Mouse (Mus musculus): ENCODE results near the gene Timp2. TPM values are rescaled to one million over a fixed set of nuclear protein-coding genes. Genes with fewer than 3 reads are reported as not detected.
A peak's percentile ranks its signal among the peaks of the same experiment; 100 is the strongest.

Gene Timp2
- polyA plus RNA-seq, 1 experiment from 2014 or later = 48.0 TPM

GRCm38 (mm10) chr11:118328511-118328910, 27.0 kb downstream of the Timp2 start:
- no peak for ATAC-seq (ENCODE audit: low FRiP score)
- H3K9ac ChIP-seq = no peak overlapping the region
- H3K4me3 ChIP-seq (replicated peaks) = no peak overlapping the region
- WGBS = 93% methylated on average over 6 of the region's 6 CpGs
- H3K4me2 ChIP-seq = no peak overlapping the region
- H3K4me1 ChIP-seq = peaks cover 8% of the 10 kb centered on the region; the same call in 1 of the 2 replicates
- H3K27me3 ChIP-seq = no peaks in the 10 kb centered on the region
- H3K9me3 ChIP-seq = no peaks in the 10 kb centered on the region
- H3K36me3 ChIP-seq (replicated peaks) = peaks cover 28% of the 10 kb centered on the region
- H3K27ac ChIP-seq = no peak overlapping the region

DNA sequence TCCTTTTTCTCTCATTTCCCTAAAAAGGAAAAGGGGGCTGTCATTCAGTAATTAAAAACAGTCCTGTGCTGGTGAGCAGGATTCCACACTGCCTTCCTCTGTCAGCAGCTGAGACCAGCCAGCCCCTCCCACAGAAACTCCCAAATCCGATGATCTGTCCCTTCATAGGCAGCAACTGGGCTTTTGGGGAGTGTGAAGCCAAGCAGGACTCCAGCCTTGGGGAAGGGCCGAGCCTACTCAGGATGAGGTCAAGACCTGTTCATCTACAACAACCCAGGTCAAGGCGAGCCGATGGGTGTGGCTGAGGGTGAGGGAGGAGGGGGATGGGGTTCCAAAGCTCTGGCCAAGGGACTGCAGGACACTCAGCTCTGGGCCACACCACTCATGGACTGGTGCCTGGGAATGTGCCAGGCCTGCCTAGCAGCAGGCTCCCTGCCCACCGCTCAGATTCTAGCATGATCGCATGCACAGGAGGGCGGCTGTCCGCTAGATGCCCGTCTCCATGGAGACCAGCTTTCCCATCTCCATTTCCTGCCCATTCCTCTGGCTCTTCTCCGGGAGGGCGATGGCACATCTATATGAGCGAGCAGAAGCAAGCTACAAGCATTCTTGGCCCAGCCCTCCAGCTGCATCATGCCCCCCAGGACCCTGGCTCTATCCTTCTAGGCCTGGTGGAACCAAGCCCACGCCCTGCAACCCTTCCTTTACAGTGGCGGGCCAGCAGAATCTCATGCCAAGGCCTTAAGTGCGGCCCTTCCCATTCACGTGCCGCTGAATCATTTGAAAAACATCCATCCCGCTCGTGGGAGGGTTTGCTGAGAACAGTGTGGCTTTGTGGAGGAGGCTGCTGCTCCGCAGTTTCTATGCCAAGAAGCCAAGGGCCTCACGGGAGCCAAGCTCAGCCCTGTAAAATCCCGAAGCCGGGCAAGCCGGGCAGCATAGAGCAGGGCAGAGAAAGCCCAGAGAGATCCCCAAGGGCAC, 28.3 kb downstream of the Timp2 start:
- Histone ChIP-seq H3K9ac (no peak overlapping the region), H3K9me3 (no peaks in the 10 kb centered on the region), H3K27ac (peak overlapping the region; percentile 42; the same call in 1 of the 2 replicates), H3K36me3 (replicated peaks) (peaks cover 15% of the 10 kb centered on the region), H3K4me3 (replicated peaks) (no peak overlapping the region), H3K4me1 (peaks cover 8% of the 10 kb centered on the region; the same call in 1 of the 2 replicates), H3K4me2 (no peak overlapping the region), H3K27me3 (no peaks in the 10 kb centered on the region)
- peak; percentile 11; the same call in 1 of the 2 replicates for ATAC-seq (ENCODE audit: low FRiP score)
- 81% methylated on average over 24 of the region's 24 CpGs for WGBS

- Histone ChIP-seq H3K27me3 (no peaks in the 10 kb centered on the region), H3K9ac (no peak overlapping the region), H3K4me1 (peaks cover 14% of the 10 kb centered on the region), H3K4me2 (no peak overlapping the region), H3K36me3 (replicated peaks) (peaks cover 11% of the 10 kb centered on the region), H3K9me3 (no peaks in the 10 kb centered on the region), H3K4me3 (replicated peaks) (no peak overlapping the region), H3K27ac (no peak overlapping the region)
- no peak for ATAC-seq (ENCODE audit: low FRiP score)
- 91% methylated on average over 4 of the region's 4 CpGs for WGBS
Measured at GRCm38 (mm10) chr11:118326491-118326890, 29.0 kb downstream of the Timp2 start.

GRCm38 (mm10) chr11:118324541-118324940, 31.0 kb downstream of the Timp2 start:
- H3K9me3 ChIP-seq = no peaks in the 10 kb centered on the region
- no peak overlapping the region for H3K4me2 ChIP-seq
- H3K9ac ChIP-seq = no peak overlapping the region
- ATAC-seq (ENCODE audit: low FRiP score) = no peak
- H3K4me1 ChIP-seq = peaks cover 21% of the 10 kb centered on the region
- H3K27ac ChIP-seq = no peak overlapping the region
- peaks cover 9% of the 10 kb centered on the region for H3K36me3 ChIP-seq (replicated peaks)
- WGBS = 81% methylated on average over 5 of the region's 5 CpGs
- H3K4me3 ChIP-seq (replicated peaks) = no peak overlapping the region
- H3K27me3 ChIP-seq = no peaks in the 10 kb centered on the region

DNA sequence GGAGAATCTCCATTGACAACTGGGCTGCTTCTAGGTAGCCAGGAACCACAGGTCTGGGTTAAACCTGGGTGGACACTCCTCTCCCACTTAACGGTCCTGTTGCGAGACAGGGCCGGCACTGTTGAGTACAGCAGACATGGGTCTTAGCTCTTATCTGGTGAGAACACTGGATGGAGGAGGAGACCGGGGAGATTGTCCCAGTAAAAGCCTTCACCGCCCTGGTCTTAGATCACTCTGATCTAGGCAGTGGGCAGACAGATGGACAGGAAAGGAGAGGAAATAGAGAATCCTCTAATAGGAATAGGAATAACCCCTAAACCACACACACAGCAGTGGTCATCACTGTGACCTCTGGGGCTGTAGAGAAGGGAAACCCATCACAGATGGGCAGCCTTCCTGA, 31.6 kb downstream of the Timp2 start:
- Histone ChIP-seq H3K36me3 (replicated peaks) (peaks cover 13% of the 10 kb centered on the region), H3K9me3 (no peaks in the 10 kb centered on the region), H3K4me3 (replicated peaks) (no peak overlapping the region), H3K9ac (no peak overlapping the region), H3K27me3 (no peaks in the 10 kb centered on the region), H3K4me1 (peaks cover 21% of the 10 kb centered on the region), H3K4me2 (no peak overlapping the region), H3K27ac (no peak overlapping the region)
- no peak for ATAC-seq (ENCODE audit: low FRiP score)
- WGBS = 93% methylated on average over 5 of the region's 5 CpGs

- no peak for ATAC-seq (ENCODE audit: low FRiP score)
- H3K4me2 ChIP-seq = no peak overlapping the region
- H3K4me3 ChIP-seq (replicated peaks) = no peak overlapping the region
- no peaks in the 10 kb centered on the region for H3K27me3 ChIP-seq
- WGBS = 58% methylated on average over 3 of the region's 3 CpGs
- no peak overlapping the region for H3K27ac ChIP-seq
- peaks cover 20% of the 10 kb centered on the region for H3K36me3 ChIP-seq (replicated peaks)
- H3K9me3 ChIP-seq = no peaks in the 10 kb centered on the region
- H3K4me1 ChIP-seq = peaks cover 19% of the 10 kb centered on the region
- H3K9ac ChIP-seq = no peak overlapping the region
Measured at GRCm38 (mm10) chr11:118322647-118323046, 32.9 kb downstream of the Timp2 start.

DNA sequence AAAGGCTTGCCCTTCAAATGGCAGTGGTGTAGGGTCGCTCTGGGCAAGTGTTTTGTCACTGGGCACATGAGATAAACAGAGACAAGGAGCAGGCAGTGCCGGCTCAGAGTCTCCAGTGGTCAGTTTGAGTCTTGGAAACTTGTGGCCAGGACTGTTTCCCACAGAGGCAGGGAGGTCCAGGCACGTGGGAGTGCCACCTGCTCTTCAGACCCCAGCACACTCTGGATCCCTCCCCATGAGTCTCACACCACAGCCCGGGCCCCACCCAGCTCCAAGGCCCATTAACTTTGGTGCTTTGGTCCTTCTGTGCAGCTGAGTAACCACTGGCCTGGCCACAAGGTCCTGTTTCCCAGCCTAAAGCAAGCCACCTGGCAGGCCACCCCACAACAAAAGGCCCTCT, 33.6 kb downstream of the Timp2 start:
- Histone ChIP-seq H3K36me3 (replicated peaks) (peaks cover 21% of the 10 kb centered on the region), H3K4me3 (replicated peaks) (no peak overlapping the region), H3K27ac (0 out of 2 replicates have a peak overlapping the region, but pooled peaks have one; percentile 8), H3K4me1 (peaks cover 13% of the 10 kb centered on the region), H3K4me2 (no peak overlapping the region), H3K27me3 (no peaks in the 10 kb centered on the region), H3K9ac (no peak overlapping the region), H3K9me3 (no peaks in the 10 kb centered on the region)
- 69% methylated on average over 4 of the region's 4 CpGs for WGBS
- ATAC-seq (ENCODE audit: low FRiP score) = no peak

GRCm38 (mm10) chr11:118321500-118321899, 34.0 kb downstream of the Timp2 start:
- no peak for ATAC-seq (ENCODE audit: low FRiP score)
- Histone ChIP-seq H3K27ac (0 out of 2 replicates have a peak overlapping the region, but pooled peaks have one; percentile 8), H3K4me1 (peaks cover 13% of the 10 kb centered on the region), H3K9ac (no peak overlapping the region), H3K4me2 (no peak overlapping the region), H3K4me3 (replicated peaks) (no peak overlapping the region), H3K9me3 (no peaks in the 10 kb centered on the region), H3K36me3 (replicated peaks) (peaks cover 24% of the 10 kb centered on the region), H3K27me3 (no peaks in the 10 kb centered on the region)
- WGBS = 85% methylated on average over 7 of the region's 7 CpGs

GRCm38 (mm10) chr11:118318678-118319077, 36.9 kb downstream of the Timp2 start:
- Histone ChIP-seq H3K9me3 (no peaks in the 10 kb centered on the region), H3K36me3 (replicated peaks) (peaks cover 40% of the 10 kb centered on the region), H3K4me3 (replicated peaks) (no peak overlapping the region), H3K4me2 (no peak overlapping the region), H3K27ac (no peak overlapping the region), H3K9ac (no peak overlapping the region), H3K27me3 (no peaks in the 10 kb centered on the region), H3K4me1 (peaks cover 13% of the 10 kb centered on the region)
- ATAC-seq (ENCODE audit: low FRiP score) = no peak
- 71% methylated on average over 5 of the region's 5 CpGs for WGBS

DNA sequence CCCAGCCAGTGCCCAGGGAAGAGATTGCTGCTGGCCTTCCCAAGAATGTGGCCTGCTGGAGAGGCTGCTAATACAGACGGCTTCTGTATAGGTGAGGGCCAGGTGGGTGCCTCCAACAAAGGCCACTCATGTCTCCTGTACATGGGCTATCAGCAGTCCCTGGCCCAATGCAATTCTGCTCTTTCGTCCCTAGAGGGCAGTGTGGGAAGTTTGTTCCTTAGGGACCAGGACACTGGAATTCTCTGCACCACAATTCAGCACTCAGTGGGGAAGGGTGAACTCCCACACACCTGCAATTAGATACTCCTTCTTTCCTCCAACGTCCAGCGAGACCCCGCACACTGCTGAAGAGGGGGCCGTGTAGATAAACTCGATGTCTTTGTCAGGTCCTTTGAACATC, 38.4 kb downstream of the Timp2 start:
- Histone ChIP-seq H3K27ac (no peak overlapping the region), H3K4me3 (replicated peaks) (no peak overlapping the region), H3K4me1 (peaks cover 13% of the 10 kb centered on the region), H3K27me3 (no peaks in the 10 kb centered on the region), H3K36me3 (replicated peaks) (peaks cover 43% of the 10 kb centered on the region), H3K9me3 (no peaks in the 10 kb centered on the region), H3K4me2 (no peak overlapping the region), H3K9ac (no peak overlapping the region)
- peak; percentile 17; the same call in 1 of the 2 replicates for ATAC-seq (ENCODE audit: low FRiP score)
- WGBS = 22% methylated on average over 7 of the region's 7 CpGs

DNA sequence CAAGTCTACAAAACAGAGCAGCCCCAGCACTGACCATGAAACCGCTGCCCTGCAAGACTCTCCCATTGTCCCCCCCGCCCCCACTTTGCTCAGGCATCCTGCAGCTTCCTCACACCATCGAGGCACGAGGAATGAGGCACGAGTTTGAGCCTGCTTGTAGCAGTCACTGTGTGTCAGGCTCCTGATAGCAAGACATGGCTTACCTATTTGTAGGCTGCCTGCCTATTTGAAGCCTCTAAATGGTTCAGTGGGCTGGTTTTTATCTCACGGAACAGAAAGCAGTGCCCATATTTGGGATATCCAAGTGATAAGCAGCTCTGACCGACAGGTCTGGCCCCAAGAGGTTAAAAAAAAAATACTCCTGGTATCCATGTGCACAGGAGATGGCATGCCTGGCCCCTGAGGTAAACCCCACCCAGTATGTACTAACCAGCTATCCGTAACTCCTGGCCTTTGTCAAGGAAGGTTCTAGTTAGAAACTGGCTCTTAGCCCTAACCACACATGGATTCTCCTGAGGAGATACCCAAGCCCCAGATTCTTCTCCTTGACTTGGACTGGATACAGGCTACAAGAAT, 39.2 kb downstream of the Timp2 start:
- Histone ChIP-seq H3K4me3 (replicated peaks) (no peak overlapping the region), H3K4me2 (no peak overlapping the region), H3K4me1 (peaks cover 6% of the 10 kb centered on the region; the same call in 1 of the 2 replicates), H3K27ac (no peak overlapping the region), H3K9ac (no peak overlapping the region), H3K36me3 (replicated peaks) (peaks cover 50% of the 10 kb centered on the region), H3K9me3 (no peaks in the 10 kb centered on the region), H3K27me3 (no peaks in the 10 kb centered on the region)
- WGBS = 84% methylated on average over 8 of the region's 8 CpGs
- ATAC-seq (ENCODE audit: low FRiP score) = no peak

- peaks cover 64% of the 10 kb centered on the region for H3K36me3 ChIP-seq (replicated peaks)
- no peaks in the 10 kb centered on the region for H3K27me3 ChIP-seq
- no peak overlapping the region for H3K27ac ChIP-seq
- no peak overlapping the region for H3K4me3 ChIP-seq (replicated peaks)
- no peaks in the 10 kb centered on the region for H3K9me3 ChIP-seq
- H3K4me2 ChIP-seq = no peak overlapping the region
- 86% methylated on average over 6 of the region's 6 CpGs for WGBS
- no peak overlapping the region for H3K9ac ChIP-seq
- no peak for ATAC-seq (ENCODE audit: low FRiP score)
- no peaks in the 10 kb centered on the region for H3K4me1 ChIP-seq
Measured at GRCm38 (mm10) chr11:118312132-118312723, 43.3 kb downstream of the Timp2 start.

Data from forebrain, embryonic 12.5 days (tissue).